Mouse (Mus musculus) heart, embryonic 16.5 days (tissue): ENCODE measurements around the gene Ppp1r3c. TPM values are rescaled to one million over a fixed set of nuclear protein-coding genes. Genes with fewer than 3 reads are reported as not detected.
A peak's percentile ranks its signal among the peaks of the same experiment; 100 is the strongest.

Experiments used
- ATAC-seq: fragments of 200-750 bp; cut with Nextera tagmentation; replicated peaks from 2 replicates; pipeline ENCODE4 v1.8.0; 2017; ENCODE audit warnings: moderate number of reproducible peaks; ENCODE audit not compliant: insufficient read depth, low FRiP score; ENCODE audit errors: extremely low read depth
- H3K27ac ChIP-seq: fragments of 300-500 bp; sonication (generic); 2 replicates; pipeline ENCODE4 v1.5.1; 2014; ENCODE audit warnings: mild to moderate bottlenecking, low read length, control low read depth, moderate library complexity
- H3K27me3 ChIP-seq: fragments of 300-500 bp; sonication (generic); 2 replicates; pipeline ENCODE4 v1.6.1; 2014; ENCODE audit warnings: low read length, mixed read lengths; ENCODE audit not compliant: control insufficient read depth, insufficient read depth
- H3K36me3 ChIP-seq: fragments of 300-500 bp; sonication (generic); 2 replicates; pipeline ENCODE4 v1.6.1; 2014; ENCODE audit not compliant: control insufficient read depth, insufficient read depth
- H3K4me1 ChIP-seq: fragments of 300-500 bp; sonication (generic); 2 replicates; pipeline ENCODE4 v1.6.1; 2014; ENCODE audit warnings: low read length, mixed read lengths; ENCODE audit not compliant: control insufficient read depth, insufficient read depth
- H3K4me2 ChIP-seq: fragments of 300-500 bp; sonication (generic); 2 replicates; pipeline ENCODE4 v1.6.1; 2014; ENCODE audit warnings: low read depth, mild to moderate bottlenecking, control low read depth, low read length
- H3K4me3 ChIP-seq: fragments of 300-500 bp; sonication (generic); 2 replicates; pipeline ENCODE4 v1.5.1; 2014; ENCODE audit warnings: mild to moderate bottlenecking, control low read depth, low read length
- H3K9ac ChIP-seq: fragments of 300-500 bp; sonication (generic); 2 replicates; pipeline ENCODE4 v1.6.1; 2014; ENCODE audit warnings: low read length, control low read depth
- H3K9me3 ChIP-seq: fragments of 300-500 bp; sonication (generic); replicated peaks from 2 replicates; pipeline ENCODE4 v1.6.1; 2016; ENCODE audit warnings: low read length; ENCODE audit not compliant: control insufficient read depth
- WGBS: fragments of 180-500 bp; shearing (Covaris S2); extraction: QIAGEN DNeasy Blood & Tissue Kit; methylation state at CpG from one replicate; pipeline ENCODE4 v1.1.7; 2014; 5-methylcytosine and 5-hydroxymethylcytosine counted together
- polyA plus RNA-seq: library from polyadenylated mRNA; unstranded; fragments of >200 nt; fragmentation: Nextera tagmentation; extraction: Ambion mirVana; gene quantifications from 2 replicates; pipeline ENCODE4 v1.2.1, GENCODE M21; 2015

Ppp1r3c gene
- polyA plus RNA-seq, 1 experiment from 2014 or later: 117 TPM

DNA sequence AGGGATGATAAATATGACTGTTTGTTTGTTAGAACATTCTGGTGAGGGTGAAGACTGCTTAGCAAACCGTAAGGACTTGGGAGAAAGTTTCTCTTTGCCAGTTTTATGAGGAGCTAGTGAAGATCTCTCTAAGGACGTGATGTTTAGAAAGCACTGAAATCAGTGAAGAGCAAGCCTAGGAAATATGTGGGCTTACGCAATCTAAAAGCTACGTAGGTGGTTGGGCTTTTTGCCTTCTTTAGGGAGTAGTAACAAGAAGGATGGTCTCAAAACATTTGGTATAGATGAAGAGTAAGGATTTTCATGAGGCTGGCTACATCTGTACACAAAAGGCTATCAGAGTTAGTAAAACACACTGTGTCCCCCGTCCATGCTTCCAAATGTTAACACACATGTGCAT is 28.0 kb upstream of the Ppp1r3c start:
- Histone ChIP-seq H3K4me3 (no peak overlapping the region), H3K4me1 (no peaks in the 10 kb centered on the region), H3K9me3 (no peaks in the 10 kb centered on the region), H3K27me3 (no peaks in the 10 kb centered on the region), H3K36me3 (no peaks in the 10 kb centered on the region), H3K9ac (no peak overlapping the region), H3K27ac (no peak overlapping the region), H3K4me2 (no peak overlapping the region)
- ATAC-seq: no peak
- 68% methylated on average over 5 of the region's 5 CpGs for whole genome bisulfite sequencing

DNA sequence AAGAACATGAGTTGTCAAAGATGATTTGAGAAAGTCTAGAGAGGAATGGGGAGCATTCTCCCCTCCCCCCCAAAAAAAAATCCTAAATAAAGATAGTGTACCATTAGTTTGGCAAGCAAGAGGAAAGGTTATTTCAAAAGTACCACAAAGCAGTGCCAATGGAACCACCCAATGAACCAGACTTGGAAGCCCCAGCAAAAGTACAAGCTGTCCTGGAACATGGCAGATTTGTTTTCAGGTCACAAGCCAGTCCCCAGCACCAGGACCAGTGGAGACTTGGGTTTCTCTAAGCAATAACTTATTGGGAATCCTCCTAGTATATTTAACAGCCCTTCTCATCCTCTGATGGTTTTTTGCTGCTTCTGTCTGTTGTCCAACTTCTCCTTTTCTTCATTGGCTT is 12.5 kb upstream of the Ppp1r3c start:
- Histone ChIP-seq H3K9me3 (no peaks in the 10 kb centered on the region), H3K4me1 (no peaks in the 10 kb centered on the region), H3K9ac (no peak overlapping the region), H3K4me2 (no peak overlapping the region), H3K27ac (no peak overlapping the region), H3K36me3 (no peaks in the 10 kb centered on the region), H3K27me3 (no peaks in the 10 kb centered on the region), H3K4me3 (no peak overlapping the region)
- ATAC-seq: no peak

DNA sequence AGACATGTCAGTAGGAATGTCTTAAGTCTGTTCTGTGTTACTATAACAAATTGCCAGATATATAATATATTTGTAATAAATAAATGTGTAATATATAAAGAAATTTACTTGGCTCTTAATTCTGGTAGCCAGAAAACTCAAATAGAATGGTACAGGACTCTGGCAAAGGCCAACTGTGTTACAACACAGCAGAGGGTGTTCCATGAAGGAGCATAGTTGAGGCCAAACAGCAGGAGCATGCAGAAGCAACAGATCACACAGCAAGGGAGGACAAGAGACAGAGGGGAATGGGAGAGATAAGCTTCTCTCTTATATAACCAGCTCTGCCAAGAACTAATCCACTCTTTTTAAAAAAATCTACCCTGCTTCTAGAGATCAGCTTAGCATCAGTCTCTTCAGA is 5.9 kb upstream of the Ppp1r3c start:
- H3K4me3 ChIP-seq: no peak overlapping the region
- ATAC-seq: no peak
- no peak overlapping the region for H3K4me2 ChIP-seq
- no peaks in the 10 kb centered on the region for H3K27me3 ChIP-seq
- peaks cover 2% of the 10 kb centered on the region for H3K4me1 ChIP-seq
- H3K36me3 ChIP-seq: no peaks in the 10 kb centered on the region
- H3K9me3 ChIP-seq: peaks cover 3% of the 10 kb centered on the region; the same call in 1 of the 2 replicates
- no peak overlapping the region for H3K27ac ChIP-seq
- H3K9ac ChIP-seq: no peak overlapping the region

DNA sequence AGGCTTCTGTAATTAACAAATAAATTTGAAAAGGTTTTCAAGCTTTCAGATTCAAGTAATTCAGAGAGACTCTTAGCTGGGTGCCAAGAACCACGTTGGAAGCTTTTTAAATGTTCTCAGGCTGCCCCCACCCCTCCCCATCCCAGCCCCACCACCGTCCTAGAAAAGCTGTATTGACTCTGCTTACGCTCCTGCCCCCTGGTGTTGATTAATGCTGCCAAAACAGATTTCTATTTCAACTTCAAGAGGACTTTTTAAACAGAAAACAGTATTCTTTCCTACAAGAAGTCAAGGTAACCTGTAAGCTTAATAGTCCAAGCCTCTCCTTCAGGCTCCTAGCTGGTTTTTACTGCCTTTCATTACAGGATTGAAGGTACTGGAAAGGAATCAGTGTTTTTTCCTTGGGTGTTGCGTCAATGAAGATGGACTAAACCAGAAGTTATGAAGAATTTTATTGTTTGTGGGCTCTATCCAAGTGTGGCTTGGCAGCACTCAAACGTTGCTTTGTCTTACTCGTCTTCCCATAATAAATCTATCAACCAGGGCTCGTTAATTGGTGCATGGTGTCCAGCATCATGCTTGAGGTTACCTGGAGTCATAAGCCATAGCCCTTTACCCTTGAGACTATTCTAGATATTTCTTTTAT is 3.2 kb upstream of the Ppp1r3c start:
- Histone ChIP-seq H3K27me3 (no peaks in the 10 kb centered on the region), H3K4me2 (no peak overlapping the region), H3K36me3 (no peaks in the 10 kb centered on the region), H3K4me3 (no peak overlapping the region), H3K27ac (peak overlapping the region; percentile 10; the same call in 1 of the 2 replicates), H3K9ac (no peak overlapping the region), H3K9me3 (peaks cover 3% of the 10 kb centered on the region; the same call in 1 of the 2 replicates), H3K4me1 (peaks cover 2% of the 10 kb centered on the region)
- WGBS: 46% methylated on average over 7 of the region's 7 CpGs
- ATAC-seq: no peak

DNA sequence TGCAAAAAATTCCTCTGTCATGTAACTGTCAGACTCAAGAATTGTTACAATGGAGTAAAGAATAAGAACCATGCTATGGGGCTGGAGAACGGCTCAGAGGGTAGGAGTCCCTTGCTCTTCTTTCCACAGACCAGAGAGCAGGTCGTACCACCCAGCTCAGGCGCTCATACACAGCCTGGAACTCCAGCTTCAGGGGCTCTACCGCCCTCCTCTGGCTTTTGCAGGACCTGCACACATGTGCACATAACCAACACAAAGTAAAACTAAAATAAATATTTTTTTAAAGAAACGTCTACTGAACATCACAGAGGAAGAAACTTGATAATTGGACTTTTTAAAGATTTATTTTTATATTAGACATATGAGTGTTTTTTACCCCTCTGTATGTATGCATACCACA is 1.6 kb upstream of the Ppp1r3c start:
- H3K27me3 ChIP-seq: no peaks in the 10 kb centered on the region
- 79% methylated on average over 5 of the region's 5 CpGs for WGBS
- H3K27ac ChIP-seq: peak overlapping the region; percentile 96
- H3K4me2 ChIP-seq: no peak overlapping the region
- H3K9ac ChIP-seq: no peak overlapping the region
- H3K36me3 ChIP-seq: peaks cover 10% of the 10 kb centered on the region
- no peak for ATAC-seq
- H3K4me3 ChIP-seq: no peak overlapping the region
- peaks cover 9% of the 10 kb centered on the region for H3K4me1 ChIP-seq
- H3K9me3 ChIP-seq: peaks cover 3% of the 10 kb centered on the region; the same call in 1 of the 2 replicates

DNA sequence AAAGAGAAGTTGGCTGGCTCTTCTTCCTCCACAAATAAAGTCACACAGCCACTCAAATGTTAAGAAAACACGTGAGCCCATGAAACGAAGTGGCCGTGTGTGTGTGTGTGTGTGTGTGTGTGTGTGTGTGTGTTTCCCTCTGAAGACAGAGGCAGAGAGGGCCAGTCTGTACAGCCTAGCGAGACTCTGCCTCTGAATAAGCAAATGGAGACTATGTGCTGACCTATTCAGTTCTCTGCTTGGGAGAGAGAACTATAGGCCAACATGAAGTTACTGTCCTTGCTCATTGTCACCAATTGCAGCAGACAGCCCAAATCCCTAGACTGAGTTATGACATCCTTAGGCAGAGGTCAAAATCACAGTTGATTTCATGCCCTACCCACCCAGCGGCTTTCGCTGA is 634 bp upstream of the Ppp1r3c start:
- H3K36me3 ChIP-seq: peaks cover 18% of the 10 kb centered on the region
- H3K4me2 ChIP-seq: peak overlapping the region; percentile 69
- ATAC-seq: peak; percentile 33
- H3K27ac ChIP-seq: peak overlapping the region; percentile 96
- WGBS: 27% methylated on average over 6 of the region's 6 CpGs
- peaks cover 3% of the 10 kb centered on the region; the same call in 1 of the 2 replicates for H3K9me3 ChIP-seq
- H3K27me3 ChIP-seq: no peaks in the 10 kb centered on the region
- peak overlapping the region; percentile 60 for H3K9ac ChIP-seq
- H3K4me1 ChIP-seq: peaks cover 17% of the 10 kb centered on the region
- H3K4me3 ChIP-seq: peak overlapping the region; percentile 84

DNA sequence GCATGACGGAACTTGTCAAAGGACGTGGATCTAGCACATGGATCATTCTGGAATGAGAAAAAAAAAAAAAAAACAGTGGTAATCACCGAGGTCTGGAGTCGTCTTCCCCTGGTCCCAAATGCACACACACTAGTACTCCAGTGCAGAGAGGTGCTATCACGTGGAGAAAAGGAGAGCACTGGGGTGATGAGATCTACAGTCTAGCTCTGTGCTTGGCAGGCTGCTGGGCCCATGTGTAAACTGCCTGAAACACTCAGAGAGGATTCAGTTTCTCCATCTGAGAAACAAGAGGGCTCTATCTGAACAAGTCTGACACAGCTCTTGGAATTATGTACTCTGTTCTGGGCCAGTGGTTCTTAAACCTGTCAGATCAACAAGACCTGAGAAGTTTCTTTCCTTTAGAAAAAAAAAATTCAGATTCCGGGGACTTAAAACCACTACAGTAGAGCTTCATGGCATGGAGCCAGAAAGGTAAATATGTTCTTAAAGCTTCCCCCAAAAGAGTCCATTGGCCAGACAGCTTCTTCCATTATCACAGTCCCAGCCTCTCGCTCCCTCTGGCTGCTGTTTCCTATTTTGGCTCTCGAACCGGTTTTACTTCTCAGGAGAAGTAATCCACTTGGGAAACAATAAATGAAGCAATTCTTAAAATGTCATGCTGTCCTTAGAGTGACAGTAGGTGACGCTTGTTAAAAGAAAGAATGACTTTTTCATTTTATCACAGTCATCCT is 2.0 kb downstream of the Ppp1r3c start:
- 31% methylated on average over 10 of the region's 10 CpGs for WGBS
- Histone ChIP-seq H3K27ac (peak overlapping the region; percentile 89), H3K4me3 (peak overlapping the region; percentile 84), H3K9me3 (peaks cover 3% of the 10 kb centered on the region; the same call in 1 of the 2 replicates), H3K27me3 (no peaks in the 10 kb centered on the region), H3K36me3 (peaks cover 27% of the 10 kb centered on the region), H3K9ac (peak overlapping the region; percentile 92), H3K4me1 (peaks cover 29% of the 10 kb centered on the region), H3K4me2 (peak overlapping the region; percentile 69)
- no peak for ATAC-seq

DNA sequence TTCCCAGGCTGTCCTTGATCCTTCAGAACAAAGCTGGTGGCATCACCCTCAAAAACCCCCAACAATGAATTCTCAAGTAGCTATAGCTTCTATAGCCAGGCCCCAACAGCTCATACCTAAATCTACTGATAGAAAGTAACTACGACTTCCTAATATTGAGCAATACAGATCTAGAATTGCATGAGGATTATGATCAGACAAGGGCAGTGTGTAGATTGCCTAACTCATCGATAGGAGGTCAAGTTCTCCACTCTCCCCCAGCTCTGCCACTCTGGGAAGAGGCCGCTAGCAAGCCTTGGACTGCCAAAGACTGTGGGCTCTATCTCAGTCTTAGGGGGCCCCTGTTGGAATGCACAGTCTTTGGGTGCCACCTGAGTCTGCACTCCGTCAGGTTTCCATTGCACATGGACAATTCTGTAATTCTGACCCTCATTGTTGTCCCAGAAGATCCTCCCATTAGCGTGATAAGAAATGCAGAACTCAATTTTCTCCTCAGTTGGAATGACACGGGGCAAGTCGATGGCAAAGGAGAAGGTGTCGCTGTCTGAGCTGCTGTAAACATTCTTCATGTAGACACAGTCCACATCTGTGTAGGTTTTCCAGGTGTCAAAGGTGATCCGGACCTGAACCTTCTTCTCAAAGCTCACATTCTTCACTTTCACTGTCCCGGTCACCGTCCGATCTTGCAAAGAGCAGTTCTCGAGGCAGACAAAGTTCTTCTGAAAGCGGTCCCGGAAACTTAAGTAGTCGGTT is 3.1 kb downstream of the Ppp1r3c start:
- H3K9ac ChIP-seq: peak overlapping the region; percentile 92
- H3K27me3 ChIP-seq: no peaks in the 10 kb centered on the region
- H3K36me3 ChIP-seq: peaks cover 27% of the 10 kb centered on the region
- H3K9me3 ChIP-seq: peaks cover 2% of the 10 kb centered on the region; the same call in 1 of the 2 replicates
- peak overlapping the region; percentile 69 for H3K4me2 ChIP-seq
- peaks cover 29% of the 10 kb centered on the region for H3K4me1 ChIP-seq
- 76% methylated on average over 16 of the region's 16 CpGs for WGBS
- peak overlapping the region; percentile 89 for H3K27ac ChIP-seq
- peak overlapping the region; percentile 84 for H3K4me3 ChIP-seq
- no peak for ATAC-seq

DNA sequence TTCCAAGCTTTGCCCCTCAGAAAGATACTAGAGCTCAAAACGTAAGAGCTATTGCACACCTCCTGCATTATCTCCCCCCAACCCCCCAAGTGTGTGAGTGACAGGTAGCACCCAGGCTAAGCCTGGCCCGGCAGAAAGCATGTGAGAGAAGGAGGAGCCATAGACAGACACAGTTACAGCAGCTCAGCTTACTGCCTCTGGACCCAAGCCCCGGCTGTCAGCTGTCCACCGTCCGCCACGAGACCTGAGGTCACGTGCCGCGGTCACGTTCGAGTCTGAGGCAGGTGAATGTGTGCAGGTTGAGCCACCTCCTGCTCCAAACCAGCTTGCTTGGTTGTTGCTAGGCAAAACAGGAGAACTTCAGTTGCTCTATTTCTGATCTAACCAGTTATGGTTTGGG is 5.1 kb downstream of the Ppp1r3c start:
- WGBS: 47% methylated on average over 11 of the region's 11 CpGs
- Histone ChIP-seq H3K4me2 (peak overlapping the region; percentile 69), H3K9me3 (no peaks in the 10 kb centered on the region), H3K27ac (peak overlapping the region; percentile 89), H3K27me3 (no peaks in the 10 kb centered on the region), H3K9ac (peak overlapping the region; percentile 92), H3K4me1 (peaks cover 29% of the 10 kb centered on the region), H3K4me3 (peak overlapping the region; percentile 84), H3K36me3 (peaks cover 27% of the 10 kb centered on the region)
- ATAC-seq: peak; percentile 33; the same call in 1 of the 2 replicates
